Mouse (Mus musculus): ENCODE data around the gene Nedd4.

DNA sequence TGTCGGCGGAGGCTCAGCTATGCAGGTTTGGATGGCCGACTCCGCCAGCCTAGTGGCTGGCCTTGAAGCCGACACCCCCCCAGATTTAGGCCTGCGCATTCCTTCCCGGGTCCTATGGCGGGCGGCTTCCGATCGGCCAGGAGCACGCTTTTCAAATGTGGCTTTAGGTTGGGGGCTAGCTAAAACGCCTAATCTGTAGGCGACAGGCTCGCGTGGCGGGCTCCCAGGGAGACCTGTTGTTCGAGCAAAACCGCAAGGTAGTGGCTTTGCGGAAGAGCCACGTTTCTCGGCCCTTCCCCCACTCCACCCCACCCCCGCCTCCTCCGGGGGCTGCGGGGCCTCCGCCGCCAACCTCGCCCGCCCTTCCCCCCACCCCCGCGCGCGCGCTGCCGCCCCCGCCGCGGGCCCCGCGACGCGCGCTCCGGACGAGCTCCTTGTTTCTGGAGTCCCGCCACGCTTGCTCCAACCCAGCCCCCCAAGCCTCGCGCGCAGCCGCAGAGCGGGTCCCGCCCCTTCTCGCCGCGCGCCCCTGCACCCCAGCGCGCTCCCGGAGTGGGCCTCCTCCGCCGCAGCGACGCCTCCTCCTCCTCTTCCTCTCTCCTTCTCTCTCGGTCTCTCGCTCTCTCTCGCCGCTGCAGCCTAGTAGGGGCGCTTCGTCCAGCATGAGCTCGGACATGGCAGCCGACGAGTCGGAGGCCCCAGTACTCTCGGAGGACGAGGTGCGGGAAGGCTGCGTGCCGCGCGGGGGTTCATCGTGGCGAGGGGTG is at the start of gene Nedd4:
- no peak for TF ChIP-seq CTCF (IDR thresholded peaks at IDR 0.05; ENCODE audit: extremely low read depth, insufficient read depth, low read length)
- TF ChIP-seq POLR2A (IDR thresholded peaks at IDR 0.05; ENCODE audit: extremely low read depth, insufficient read depth, low read length): peak; percentile 91
